Comparison of ENCODE assay signal across 11 mouse cellular contexts in the genomic region with DNA sequence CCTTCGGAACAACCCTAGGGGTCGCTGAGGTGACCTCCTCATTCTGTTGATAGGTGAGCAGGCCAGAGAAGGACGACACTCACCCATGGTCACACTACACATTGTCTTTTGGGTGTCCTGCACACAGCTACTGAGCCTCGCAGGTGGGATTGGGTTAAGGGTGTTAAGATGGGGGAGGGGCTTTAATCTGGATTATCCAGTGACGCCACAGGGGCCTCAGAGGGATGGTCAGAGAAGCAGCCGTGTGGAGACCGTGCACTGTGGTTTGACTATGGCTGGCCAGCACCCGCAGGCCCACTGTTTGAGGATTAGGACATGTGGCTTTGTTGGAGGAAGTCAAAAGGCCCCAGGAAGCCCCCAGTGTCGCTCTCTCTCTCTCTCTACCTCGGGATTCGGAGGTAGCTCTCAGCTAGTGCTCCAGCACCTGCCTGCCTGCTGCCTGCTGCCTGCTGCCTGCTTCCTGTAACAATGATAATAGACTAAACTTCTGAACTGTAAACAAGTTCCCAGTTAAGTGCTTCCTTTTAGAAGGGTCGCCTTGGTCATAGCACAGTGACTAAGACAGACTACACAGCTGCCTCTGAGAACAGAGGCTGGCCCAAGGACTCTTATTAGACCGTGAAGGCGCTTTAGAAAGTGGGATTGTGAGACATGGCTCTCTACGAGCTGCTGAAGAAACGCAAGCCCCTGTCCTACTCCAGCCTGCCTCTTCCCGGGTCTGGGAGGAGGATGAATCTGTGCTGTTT. TPM values are rescaled to one million over a fixed set of nuclear protein-coding genes. Genes with fewer than 3 reads are reported as not detected.
A peak's percentile ranks its signal among the peaks of the same experiment; 100 is the strongest.
DNase-seq lines count a peak whose midpoint lies in the region; ATAC-seq lines count a peak whose summit lies in the region.
"Had no signal": no experiment of that assay in that cellular context is flagged by ENCODE, and none has a peak within 500 bp of the region (broad histone marks: within the 10 kb centered on the region; RNA-seq: fewer than 3 reads in every experiment).

No protein-coding gene starts in this region.

- no peak overlapping the region for H3K4me2 ChIP-seq in heart, embryonic 16.5 days (ENCODE audit: low read depth, low read length)
- H3K4me2 ChIP-seq in liver, embryonic 15.5 days = no peak overlapping the region
- H3K4me2 ChIP-seq: hindbrain, embryonic 15.5 days; limb, embryonic 15.5 days had no signal

- H3K9ac ChIP-seq in heart, embryonic 16.5 days (ENCODE audit: low read length) = no peak overlapping the region
- peak overlapping the region; percentile 8; the same call in 1 of the 2 replicates for H3K9ac ChIP-seq in liver, embryonic 15.5 days
- H3K9ac ChIP-seq: hindbrain, embryonic 15.5 days; limb, embryonic 15.5 days had no signal

- ATAC-seq in heart, embryonic 16.5 days (replicated peaks; ENCODE audit: extremely low read depth, insufficient read depth, low FRiP score) = no peak
- no peak for ATAC-seq in liver, embryonic 15.5 days (ENCODE audit: insufficient read depth)
- no peak for ATAC-seq in frontal cortex, adult (ENCODE audit: low TSS enrichment)

- intact Hi-C loops in heart, postnatal 25 days (cut with DNase I) = no loop called here

- peaks cover 28% of the 10 kb centered on the region for H3K4me1 ChIP-seq in heart, embryonic 16.5 days (ENCODE audit: control insufficient read depth, insufficient read depth, low read length)
- peaks cover 99% of the 10 kb centered on the region for H3K4me1 ChIP-seq in liver, embryonic 15.5 days (replicated peaks)

- peaks cover 5% of the 10 kb centered on the region; the same call in 1 of the 2 replicates for H3K36me3 ChIP-seq in heart, embryonic 16.5 days (ENCODE audit: control insufficient read depth, insufficient read depth)
- H3K36me3 ChIP-seq in liver, embryonic 15.5 days (replicated peaks) = peaks cover 63% of the 10 kb centered on the region
- H3K36me3 ChIP-seq: hindbrain, embryonic 15.5 days had no signal

- no peak for DNase-seq in heart, postnatal 25 days (ENCODE audit: low spot score)
- DNase-seq in retina, postnatal 1 day = peak; percentile 59
- DNase-seq in retina, embryonic 14.5 days (ENCODE audit: low spot score) = no peak
- peak; percentile 53 for DNase-seq in thymus, postnatal 25 days
- DNase-seq in adrenal gland, adult 8-10 months = no peak
- DNase-seq: right cerebral cortex, postnatal 25 days had no signal

- WGBS in heart, embryonic 16.5 days = 49% methylated on average over 17 of the region's 17 CpGs
- WGBS in liver, embryonic 15.5 days (ENCODE audit: insufficient replicate concordance) = 34% methylated on average over 17 of the region's 17 CpGs

- no peaks in the 10 kb centered on the region for H3K27me3 ChIP-seq in heart, embryonic 16.5 days (ENCODE audit: control insufficient read depth, insufficient read depth, low read length)
- no peaks in the 10 kb centered on the region for H3K27me3 ChIP-seq in liver, embryonic 15.5 days
- H3K27me3 ChIP-seq: hindbrain, embryonic 15.5 days; limb, embryonic 15.5 days had no signal

- H3K4me3 ChIP-seq in heart, embryonic 16.5 days (ENCODE audit: low read length) = no peak overlapping the region
- H3K4me3 ChIP-seq in liver, embryonic 15.5 days (replicated peaks) = no peak overlapping the region
- H3K4me3 ChIP-seq: hindbrain, embryonic 15.5 days; limb, embryonic 15.5 days had no signal

- peak overlapping the region; percentile 5 for H3K27ac ChIP-seq in heart, embryonic 16.5 days (ENCODE audit: low read length)
- H3K27ac ChIP-seq in liver, embryonic 15.5 days (replicated peaks) = peak overlapping the region; percentile 88
- H3K27ac ChIP-seq: hindbrain, embryonic 15.5 days; limb, embryonic 15.5 days had no signal

- no peaks in the 10 kb centered on the region for H3K9me3 ChIP-seq in heart, embryonic 16.5 days (replicated peaks; ENCODE audit: control insufficient read depth, low read length)
- no peaks in the 10 kb centered on the region for H3K9me3 ChIP-seq in liver, embryonic 15.5 days (replicated peaks)
- H3K9me3 ChIP-seq: hindbrain, embryonic 15.5 days; limb, embryonic 15.5 days had no signal

RNA-seq across cellular contexts. Expression of gene Ldlrap1, which starts 14.1 kb away (rescaled TPM):
- 14.7 and 15.8 TPM in 2 replicates for polyA plus RNA-seq in heart, embryonic 16.5 days (2015; fragmentation: Nextera tagmentation; extraction: Ambion mirVana)
- total RNA-seq in heart, postnatal 25 days (2021) = 10 to 100 TPM; 14.1 to 15.5 TPM
- 21.8 and 22.4 TPM in 2 replicates for polyA plus RNA-seq in liver, embryonic 15.5 days (2015; fragmentation: Nextera tagmentation; extraction: Ambion mirVana)
- total RNA-seq in adrenal gland, adult 8-10 months (2022) = 10 to 100 TPM; 46.7 to 49.4 (median 48.4) TPM

RNA-seq across cellular contexts. Expression of gene Man1c1, which starts 49.6 kb away (rescaled TPM):
- polyA plus RNA-seq in heart, embryonic 16.5 days (2015; fragmentation: Nextera tagmentation; extraction: Ambion mirVana) = 4.4 and 5.1 TPM in 2 replicates
- 10 to 100 TPM; 21.0 to 25.0 TPM for total RNA-seq in heart, postnatal 25 days (2021)
- polyA plus RNA-seq in liver, embryonic 15.5 days (2015; fragmentation: Nextera tagmentation; extraction: Ambion mirVana) = 1.4 and 2.0 TPM in 2 replicates
- 10 to 100 TPM; 15.3 to 41.3 (median 29.9) TPM for total RNA-seq in adrenal gland, adult 8-10 months (2022)

Comparison
In these comparisons a context has a peak if more than half of its experiments do, and no peak if none do; other contexts are left out.
1. DNase-seq: peak in retina, postnatal 1 day (single experiment) and thymus, postnatal 25 days (single experiment); none in heart, postnatal 25 days (single experiment), retina, embryonic 14.5 days (single experiment) and adrenal gland, adult 8-10 months (single experiment).